Mouse (Mus musculus): ENCODE measurements around the gene Plk1. TPM values are rescaled to one million over a fixed set of nuclear protein-coding genes. Genes with fewer than 3 reads are reported as not detected.
A peak's percentile ranks its signal among the peaks of the same experiment; 100 is the strongest.

Plk1 gene
- total and polyA plus RNA-seq, 3 experiments, result 0.50 to 0.68 (median 0.59) TPM

DNA sequence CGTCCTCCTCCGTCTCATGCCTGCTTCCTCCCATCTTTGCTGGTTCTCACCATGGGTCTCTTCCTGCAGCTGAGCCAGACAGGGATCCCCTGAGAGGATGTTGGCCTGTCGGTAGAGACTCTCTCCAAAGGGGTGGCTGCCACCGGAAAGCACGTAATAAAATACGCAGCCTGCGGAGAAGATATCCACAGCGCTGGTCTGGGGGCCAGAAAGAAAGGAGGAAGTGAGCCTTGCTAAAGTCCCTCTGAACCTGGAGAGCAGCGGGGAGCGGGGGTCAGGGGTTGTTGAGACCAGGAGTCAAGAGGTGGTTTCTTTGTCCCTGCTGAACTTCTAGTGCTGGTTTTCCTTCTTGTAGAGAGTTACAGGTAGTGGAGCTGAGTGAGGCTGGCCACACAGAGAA, 12.4 kb downstream of the Plk1 start:
- Histone ChIP-seq H3K9ac (ENCODE audit: low read depth, low read length) (no peak overlapping the region), H3K27me3 (ENCODE audit: control insufficient read depth, insufficient read depth, low read length) (no peaks in the 10 kb centered on the region), H3K36me3 (ENCODE audit: control insufficient read depth, insufficient read depth, low read length) (no peaks in the 10 kb centered on the region), H3K27ac (no peak overlapping the region), H3K4me1 (ENCODE audit: control insufficient read depth, insufficient read depth, low read length) (no peaks in the 10 kb centered on the region), H3K4me3 (no peak overlapping the region), H3K79me2 (replicated peaks; ENCODE audit: control insufficient read depth, insufficient read depth, low read length) (no peaks in the 10 kb centered on the region)
- TF ChIP-seq EP300 (IDR thresholded peaks at IDR 0.05; ENCODE audit: insufficient read depth, low read depth, low read length), result no peak
- TF ChIP-seq CTCF (IDR thresholded peaks at IDR 0.05), result no peak
- TF ChIP-seq POLR2A (IDR thresholded peaks at IDR 0.05; ENCODE audit: insufficient read depth, low read depth, low read length), result no peak
- intact Hi-C loops (cut with DNase I), result no loop called here
- 57% methylated on average over 10 of the region's 10 CpGs for WGBS
- DNase-seq, result no peak

DNA sequence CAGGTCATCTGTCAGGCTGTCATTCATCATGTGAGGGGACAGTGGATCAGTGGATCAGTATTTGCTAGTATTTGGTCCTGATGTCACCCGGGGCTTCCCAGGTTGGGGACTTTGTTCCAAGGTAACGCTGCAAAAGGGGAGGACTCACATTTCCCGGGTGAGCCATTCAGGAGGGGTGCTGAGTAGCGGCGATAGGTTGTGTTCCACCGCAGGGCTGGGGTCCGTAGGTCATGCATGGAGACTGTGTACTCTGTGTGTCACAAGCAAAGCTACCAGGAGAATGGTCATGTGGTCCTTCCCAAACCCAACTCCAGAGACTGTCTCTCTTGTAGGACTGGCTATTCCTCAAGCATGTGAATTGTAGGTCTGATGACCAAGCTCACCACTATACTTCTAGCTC, 21.5 kb downstream of the Plk1 start:
- DNase-seq, result no peak
- Histone ChIP-seq H3K79me2 (replicated peaks; ENCODE audit: control insufficient read depth, insufficient read depth, low read length) (no peaks in the 10 kb centered on the region), H3K4me3 (no peak overlapping the region), H3K9ac (ENCODE audit: low read depth, low read length) (no peak overlapping the region), H3K36me3 (ENCODE audit: control insufficient read depth, insufficient read depth, low read length) (no peaks in the 10 kb centered on the region), H3K27me3 (ENCODE audit: control insufficient read depth, insufficient read depth, low read length) (0 out of 2 replicates have a peak, but pooled peaks cover under 1% of the 10 kb centered on the region), H3K4me1 (ENCODE audit: control insufficient read depth, insufficient read depth, low read length) (no peaks in the 10 kb centered on the region), H3K27ac (no peak overlapping the region)
- TF ChIP-seq EP300 (IDR thresholded peaks at IDR 0.05; ENCODE audit: insufficient read depth, low read depth, low read length), result no peak
- TF ChIP-seq CTCF (IDR thresholded peaks at IDR 0.05), result no peak
- no peak for TF ChIP-seq POLR2A (IDR thresholded peaks at IDR 0.05; ENCODE audit: insufficient read depth, low read depth, low read length)
- intact Hi-C loops (cut with DNase I), result no loop called here
- 88% methylated on average over 7 of the region's 7 CpGs for WGBS

DNA sequence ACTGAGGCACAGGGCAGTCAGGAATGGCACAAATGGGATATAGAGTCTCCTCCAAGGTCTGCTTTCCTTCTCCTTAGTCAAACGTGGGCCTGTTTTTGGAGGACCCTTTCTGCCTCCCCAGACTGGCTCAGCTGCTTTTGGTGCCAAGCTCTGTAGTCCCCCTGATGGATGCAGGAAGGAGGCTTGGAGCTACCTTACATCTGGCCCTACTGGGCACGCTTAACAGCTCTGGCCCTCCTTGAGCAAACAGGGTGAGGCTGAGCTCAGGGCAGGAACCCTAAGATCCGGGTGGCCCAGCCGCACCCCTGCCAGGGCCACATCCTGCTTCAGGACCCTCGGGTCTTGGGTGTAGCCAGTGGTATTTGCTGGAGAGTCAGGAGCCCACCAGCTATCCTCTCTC, 25.3 kb downstream of the Plk1 start:
- 57% methylated on average over 5 of the region's 5 CpGs for WGBS
- Histone ChIP-seq H3K79me2 (replicated peaks; ENCODE audit: control insufficient read depth, insufficient read depth, low read length) (no peaks in the 10 kb centered on the region), H3K36me3 (ENCODE audit: control insufficient read depth, insufficient read depth, low read length) (no peaks in the 10 kb centered on the region), H3K27ac (no peak overlapping the region), H3K27me3 (ENCODE audit: control insufficient read depth, insufficient read depth, low read length) (peaks cover 2% of the 10 kb centered on the region; the same call in 1 of the 2 replicates), H3K9ac (ENCODE audit: low read depth, low read length) (no peak overlapping the region), H3K4me1 (ENCODE audit: control insufficient read depth, insufficient read depth, low read length) (no peaks in the 10 kb centered on the region), H3K4me3 (no peak overlapping the region)
- DNase-seq, result no peak
- TF ChIP-seq EP300 (IDR thresholded peaks at IDR 0.05; ENCODE audit: insufficient read depth, low read depth, low read length), result no peak
- no peak for TF ChIP-seq POLR2A (IDR thresholded peaks at IDR 0.05; ENCODE audit: insufficient read depth, low read depth, low read length)
- TF ChIP-seq CTCF (IDR thresholded peaks at IDR 0.05), result no peak
- intact Hi-C loops (cut with DNase I), result no loop called here

DNA sequence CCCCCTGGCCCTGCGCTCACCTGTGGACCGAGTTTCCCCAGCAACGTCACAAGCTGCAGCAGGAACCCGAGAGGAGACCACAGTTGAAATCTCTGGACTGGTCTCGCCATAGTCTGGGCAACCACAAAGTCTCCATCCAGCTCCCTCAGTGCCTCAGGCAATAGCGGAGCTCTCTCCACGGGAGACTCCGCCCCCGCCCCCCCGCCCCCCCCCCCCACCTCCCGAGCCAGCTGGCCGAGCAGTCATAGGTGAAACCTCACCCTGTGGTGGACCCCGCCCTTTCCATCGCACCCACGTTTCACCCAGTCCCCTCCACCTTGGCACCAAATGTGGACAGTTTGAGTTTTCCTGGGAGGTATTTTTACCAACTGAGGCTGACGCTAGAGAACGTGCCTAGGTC, 26.8 kb downstream of the Plk1 start, which contains the start of gene Ern2:
Gene Ern2 (minus strand): TSS at position 165 of the 400 bp plus-strand sequence.
- WGBS, result 17% methylated on average over 15 of the region's 17 CpGs
- TF ChIP-seq EP300 (IDR thresholded peaks at IDR 0.05; ENCODE audit: insufficient read depth, low read depth, low read length) (no peak), CTCF (IDR thresholded peaks at IDR 0.05) (no peak), POLR2A (IDR thresholded peaks at IDR 0.05; ENCODE audit: insufficient read depth, low read depth, low read length) (no peak)
- Histone ChIP-seq H3K4me1 (ENCODE audit: control insufficient read depth, insufficient read depth, low read length) (no peaks in the 10 kb centered on the region), H3K27ac (no peak within 1 kb of the TSS), H3K4me3 (no peak within 1 kb of the TSS), H3K36me3 (ENCODE audit: control insufficient read depth, insufficient read depth, low read length) (no peaks in the 10 kb centered on the region), H3K9ac (ENCODE audit: low read depth, low read length) (no peak within 1 kb of the TSS), H3K79me2 (replicated peaks; ENCODE audit: control insufficient read depth, insufficient read depth, low read length) (no peaks in the 10 kb centered on the region), H3K27me3 (ENCODE audit: control insufficient read depth, insufficient read depth, low read length) (peaks cover 2% of the 10 kb centered on the region; the same call in 1 of the 2 replicates)
- no peak for DNase-seq
- intact Hi-C loops (cut with DNase I), result no loop called here

DNA sequence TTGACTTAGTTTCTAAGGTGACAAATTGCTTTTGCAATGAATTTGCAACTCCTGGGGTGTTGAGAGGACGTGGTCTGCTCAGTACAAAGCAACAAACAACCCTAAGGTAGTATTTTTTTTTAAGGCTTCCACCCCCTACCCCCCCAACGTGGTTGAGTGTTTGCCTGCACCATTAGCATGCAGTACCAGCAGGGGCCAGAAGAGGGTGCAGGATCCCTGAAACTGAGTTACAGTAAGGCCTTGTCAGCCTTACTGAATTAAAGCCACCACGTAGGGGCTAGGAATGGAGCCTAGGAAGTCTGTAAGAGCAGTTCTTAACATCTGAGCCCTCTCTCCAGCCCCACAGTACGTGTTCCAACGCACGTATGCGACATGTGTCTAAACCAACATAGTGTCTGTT, 30.2 kb downstream of the Plk1 start:
- peak in 1 of 2 experiments; percentile 40 for DNase-seq
- 39% methylated on average over 7 of the region's 7 CpGs for WGBS
- Histone ChIP-seq H3K27ac (no peak overlapping the region), H3K27me3 (ENCODE audit: control insufficient read depth, insufficient read depth, low read length) (peaks cover 2% of the 10 kb centered on the region; the same call in 1 of the 2 replicates), H3K79me2 (replicated peaks; ENCODE audit: control insufficient read depth, insufficient read depth, low read length) (no peaks in the 10 kb centered on the region), H3K9ac (ENCODE audit: low read depth, low read length) (no peak overlapping the region), H3K4me1 (ENCODE audit: control insufficient read depth, insufficient read depth, low read length) (no peaks in the 10 kb centered on the region), H3K36me3 (ENCODE audit: control insufficient read depth, insufficient read depth, low read length) (no peaks in the 10 kb centered on the region), H3K4me3 (no peak overlapping the region)
- no peak for TF ChIP-seq POLR2A (IDR thresholded peaks at IDR 0.05; ENCODE audit: insufficient read depth, low read depth, low read length)
- TF ChIP-seq CTCF (IDR thresholded peaks at IDR 0.05), result peak; percentile 71
- TF ChIP-seq EP300 (IDR thresholded peaks at IDR 0.05; ENCODE audit: insufficient read depth, low read depth, low read length), result no peak
- intact Hi-C loops (cut with DNase I), result no loop called here

DNA sequence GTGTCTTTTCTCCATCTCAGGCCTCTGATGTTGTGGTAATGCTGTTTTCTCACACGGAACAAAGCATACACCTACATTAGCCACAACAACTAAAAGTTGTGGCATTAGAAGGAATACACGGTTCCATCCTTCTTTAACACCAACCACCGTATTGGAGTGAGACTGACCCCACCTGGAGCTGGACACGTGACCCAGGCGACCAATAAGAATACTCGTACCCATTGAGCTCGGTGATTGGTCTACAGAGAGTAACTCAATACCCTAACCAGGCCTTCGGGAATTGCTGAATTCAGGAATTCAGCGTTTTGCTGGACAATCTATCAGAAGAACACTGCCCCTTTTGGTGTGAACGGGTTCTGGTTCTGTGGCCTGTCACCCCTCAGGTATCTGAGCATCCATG, 31.9 kb downstream of the Plk1 start:
- H3K27ac ChIP-seq, result no peak overlapping the region
- no peaks in the 10 kb centered on the region for H3K27me3 ChIP-seq (ENCODE audit: control insufficient read depth, insufficient read depth, low read length)
- H3K9ac ChIP-seq (ENCODE audit: low read depth, low read length), result no peak overlapping the region
- H3K79me2 ChIP-seq (replicated peaks; ENCODE audit: control insufficient read depth, insufficient read depth, low read length), result no peaks in the 10 kb centered on the region
- intact Hi-C loops (cut with DNase I), result no loop called here
- no peak for DNase-seq
- 67% methylated on average over 10 of the region's 10 CpGs for WGBS
- H3K4me1 ChIP-seq (ENCODE audit: control insufficient read depth, insufficient read depth, low read length), result no peaks in the 10 kb centered on the region
- TF ChIP-seq EP300 (IDR thresholded peaks at IDR 0.05; ENCODE audit: insufficient read depth, low read depth, low read length), result no peak
- no peak for TF ChIP-seq CTCF (IDR thresholded peaks at IDR 0.05)
- TF ChIP-seq POLR2A (IDR thresholded peaks at IDR 0.05; ENCODE audit: insufficient read depth, low read depth, low read length), result no peak
- no peak overlapping the region for H3K4me3 ChIP-seq
- H3K36me3 ChIP-seq (ENCODE audit: control insufficient read depth, insufficient read depth, low read length), result no peaks in the 10 kb centered on the region

Measured in heart, adult 2 months (tissue).